Mouse (Mus musculus) neural tube, embryonic 14.5 days (tissue): ENCODE measurements around the gene Cnnm2. TPM values are rescaled to one million over a fixed set of nuclear protein-coding genes. Genes with fewer than 3 reads are reported as not detected.
A peak's percentile ranks its signal among the peaks of the same experiment; 100 is the strongest.

Experiments
- ATAC-seq: fragments of 200-750 bp; cut with Nextera tagmentation; 2 replicates; pipeline ENCODE4 v1.8.0; 2017; ENCODE audit warnings: low read depth, mild to moderate bottlenecking, moderate TSS enrichment, moderate library complexity
- H3K27ac ChIP-seq: fragments of 300-500 bp; sonication (generic); 2 replicates; pipeline ENCODE4 v1.5.1; 2014; ENCODE audit warnings: low read depth, mild to moderate bottlenecking, control low read depth, low read length, moderate library complexity, mixed read lengths
- H3K27me3 ChIP-seq: fragments of 300-500 bp; sonication (generic); 2 replicates; pipeline ENCODE4 v1.6.1; 2014; ENCODE audit warnings: low read length; ENCODE audit not compliant: control insufficient read depth, insufficient read depth
- H3K36me3 ChIP-seq: fragments of 300-500 bp; sonication (generic); 2 replicates; pipeline ENCODE4 v1.6.1; 2014; ENCODE audit warnings: low read length, mixed read lengths; ENCODE audit not compliant: control insufficient read depth, insufficient read depth
- H3K4me1 ChIP-seq: fragments of 300-500 bp; sonication (generic); 2 replicates; pipeline ENCODE4 v1.6.1; 2014; ENCODE audit warnings: low read length; ENCODE audit not compliant: control insufficient read depth, insufficient read depth
- H3K4me2 ChIP-seq: fragments of 300-500 bp; sonication (generic); 2 replicates; pipeline ENCODE4 v1.6.1; 2014; ENCODE audit warnings: mild to moderate bottlenecking, low read depth, low read length, control low read depth
- H3K4me3 ChIP-seq: fragments of 300-500 bp; sonication (generic); 2 replicates; pipeline ENCODE4 v1.5.1; 2014; ENCODE audit warnings: low read depth, low read length, control low read depth, mixed read lengths
- H3K9ac ChIP-seq: fragments of 300-500 bp; sonication (generic); replicated peaks from 2 replicates; pipeline ENCODE4 v1.6.1; 2014; ENCODE audit warnings: low read depth, mild to moderate bottlenecking, control low read depth, low read length, mixed read lengths
- H3K9me3 ChIP-seq: fragments of 300-500 bp; sonication (generic); 2 replicates; pipeline ENCODE4 v1.6.1; 2016; ENCODE audit warnings: low read length; ENCODE audit not compliant: control insufficient read depth
- WGBS: fragments of 180-500 bp; shearing (Covaris S2); extraction: QIAGEN DNeasy Blood & Tissue Kit; methylation state at CpG from one replicate; pipeline ENCODE4 v1.1.7; 2014; 5-methylcytosine and 5-hydroxymethylcytosine counted together
- polyA plus RNA-seq: library from polyadenylated mRNA; unstranded; fragments of >200 nt; fragmentation: Nextera tagmentation; extraction: Ambion mirVana; gene quantifications from 2 replicates; pipeline ENCODE4 v1.2.1, GENCODE M21; 2014

The Cnnm2 gene
- polyA plus RNA-seq, 1 experiment from 2014 or later: 11.7 TPM

- peak overlapping the region; percentile 69 for H3K4me3 ChIP-seq
- H3K27me3 ChIP-seq: no peaks in the 10 kb centered on the region; the same call in 1 of the 2 replicates
- no peaks in the 10 kb centered on the region for H3K36me3 ChIP-seq
- no peak overlapping the region for H3K27ac ChIP-seq
- H3K4me1 ChIP-seq: peaks cover 28% of the 10 kb centered on the region
- 6% methylated on average over 7 of the region's 7 CpGs for WGBS
- no peak for ATAC-seq
- H3K9ac ChIP-seq: peak overlapping the region; percentile 58
- H3K4me2 ChIP-seq: peak overlapping the region; percentile 76
- H3K9me3 ChIP-seq: no peaks in the 10 kb centered on the region
Measured at GRCm38 (mm10) chr19:46763356-46763755, 2.0 kb downstream of the Cnnm2 start.

DNA sequence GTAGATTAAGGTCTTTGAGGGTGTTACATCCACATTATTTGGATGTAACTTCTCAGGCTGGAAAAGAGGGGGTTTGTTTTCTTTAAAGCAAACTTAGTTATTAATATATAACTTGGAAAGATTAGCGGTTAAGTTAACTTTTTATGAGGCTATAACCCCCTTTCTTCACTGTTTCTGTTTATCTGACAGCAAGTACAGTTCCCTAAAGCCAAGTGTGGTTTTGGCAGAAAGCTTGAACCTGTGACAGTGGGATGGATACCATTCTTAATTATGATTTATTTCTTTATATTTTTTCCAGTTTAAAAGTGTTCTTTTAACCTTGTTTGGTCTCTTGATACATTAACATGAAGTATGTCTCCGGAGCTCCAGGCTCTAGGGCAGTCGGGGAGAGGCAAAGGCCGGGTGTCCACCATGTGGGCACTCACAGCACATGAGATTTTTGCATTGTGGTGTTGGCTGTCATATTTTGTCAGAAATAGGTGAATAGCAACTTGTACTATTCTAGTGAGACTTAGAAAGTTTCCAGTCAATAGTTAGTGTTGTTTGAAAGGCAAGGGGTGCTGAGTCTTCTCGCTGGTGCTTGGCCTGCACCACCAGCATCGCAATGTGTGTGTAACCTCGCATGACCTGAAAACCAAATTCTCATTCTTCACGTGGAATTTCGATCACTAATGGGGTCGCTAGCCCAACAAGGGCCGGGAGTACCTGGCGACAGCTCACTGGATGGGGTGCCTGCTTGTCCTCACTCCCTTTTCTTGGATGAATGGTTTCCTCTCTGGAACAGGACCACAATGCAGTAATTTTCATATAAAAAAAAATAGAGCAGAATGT is 2.8 kb downstream of the Cnnm2 start:
- Histone ChIP-seq H3K9ac (no peak overlapping the region), H3K9me3 (no peaks in the 10 kb centered on the region), H3K4me3 (peak overlapping the region; percentile 69), H3K4me1 (peaks cover 28% of the 10 kb centered on the region), H3K4me2 (peak overlapping the region; percentile 76), H3K27ac (no peak overlapping the region), H3K36me3 (no peaks in the 10 kb centered on the region), H3K27me3 (no peaks in the 10 kb centered on the region; the same call in 1 of the 2 replicates)
- no peak for ATAC-seq
- WGBS: 58% methylated on average over 12 of the region's 12 CpGs

GRCm38 (mm10) chr19:46764763-46765117 is 3.3 kb downstream of the Cnnm2 start:
- no peak overlapping the region for H3K27ac ChIP-seq
- no peaks in the 10 kb centered on the region for H3K36me3 ChIP-seq
- H3K4me1 ChIP-seq: peaks cover 28% of the 10 kb centered on the region
- peak overlapping the region; percentile 69 for H3K4me3 ChIP-seq
- H3K9me3 ChIP-seq: no peaks in the 10 kb centered on the region
- H3K9ac ChIP-seq: 0 out of 2 replicates have a peak overlapping the region, but pooled peaks have one; percentile 7
- peak overlapping the region; percentile 76 for H3K4me2 ChIP-seq
- H3K27me3 ChIP-seq: no peaks in the 10 kb centered on the region; the same call in 1 of the 2 replicates
- ATAC-seq: no peak
- WGBS: 59% methylated on average over 9 of the region's 9 CpGs

GRCm38 (mm10) chr19:46766125-46766524 is 4.7 kb downstream of the Cnnm2 start:
- Histone ChIP-seq H3K36me3 (no peaks in the 10 kb centered on the region), H3K27ac (no peak overlapping the region), H3K27me3 (no peaks in the 10 kb centered on the region; the same call in 1 of the 2 replicates), H3K9me3 (no peaks in the 10 kb centered on the region), H3K4me3 (no peak overlapping the region), H3K4me2 (peak overlapping the region; percentile 30), H3K4me1 (peaks cover 28% of the 10 kb centered on the region), H3K9ac (no peak overlapping the region)
- WGBS: 74% methylated on average over 5 of the region's 5 CpGs
- no peak for ATAC-seq

DNA sequence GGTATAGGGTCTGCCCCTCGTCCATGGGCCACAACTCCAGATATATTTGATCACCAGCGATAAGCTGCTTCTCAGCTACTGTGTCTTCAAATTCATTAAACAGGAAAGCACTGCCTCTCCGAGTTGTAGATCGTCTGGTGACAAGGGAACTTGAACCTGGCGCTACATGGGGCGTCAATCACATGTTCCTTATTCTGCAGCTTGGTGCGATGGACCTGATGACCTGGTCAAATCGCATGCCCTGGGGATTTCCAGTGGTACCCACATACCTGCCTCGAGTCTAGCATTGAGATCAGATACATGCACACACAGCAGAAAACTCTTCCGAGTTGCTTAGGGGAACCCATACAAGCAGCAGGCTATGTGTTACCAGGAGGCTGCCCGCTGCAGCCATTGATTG is 8.4 kb downstream of the Cnnm2 start:
- no peak overlapping the region for H3K9ac ChIP-seq
- H3K4me3 ChIP-seq: no peak overlapping the region
- H3K4me1 ChIP-seq: peaks cover 11% of the 10 kb centered on the region
- no peaks in the 10 kb centered on the region for H3K27me3 ChIP-seq
- no peaks in the 10 kb centered on the region for H3K36me3 ChIP-seq
- no peak for ATAC-seq
- H3K4me2 ChIP-seq: no peak overlapping the region
- H3K9me3 ChIP-seq: no peaks in the 10 kb centered on the region
- no peak overlapping the region for H3K27ac ChIP-seq
- 87% methylated on average over 11 of the region's 11 CpGs for WGBS

GRCm38 (mm10) chr19:46771801-46772200 is 10.4 kb downstream of the Cnnm2 start:
- Histone ChIP-seq H3K4me1 (no peaks in the 10 kb centered on the region), H3K4me3 (no peak overlapping the region), H3K36me3 (no peaks in the 10 kb centered on the region), H3K4me2 (no peak overlapping the region), H3K27me3 (no peaks in the 10 kb centered on the region), H3K9ac (no peak overlapping the region), H3K9me3 (no peaks in the 10 kb centered on the region), H3K27ac (no peak overlapping the region)
- no peak for ATAC-seq
- 82% methylated on average over 6 of the region's 6 CpGs for WGBS

DNA sequence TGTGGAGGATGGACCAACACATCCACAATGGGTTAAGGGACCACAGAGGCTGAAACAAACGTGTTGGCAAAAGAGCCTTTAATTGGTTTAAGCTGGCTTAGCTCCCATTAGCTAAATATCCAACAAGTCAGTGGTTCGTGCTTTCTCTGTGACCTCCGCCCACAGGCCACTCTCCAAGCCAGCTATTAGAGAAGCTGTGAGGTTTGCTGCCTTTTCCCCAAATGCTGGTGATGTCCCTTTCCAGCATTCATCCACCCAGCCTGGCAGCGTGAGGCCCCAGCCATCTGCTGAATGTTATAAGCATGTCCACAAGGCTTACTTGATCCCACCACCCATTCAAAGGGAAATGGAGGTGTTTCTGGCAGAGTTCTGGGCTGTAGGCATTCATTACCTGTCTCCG is 15.0 kb downstream of the Cnnm2 start:
- no peak for ATAC-seq
- Histone ChIP-seq H3K36me3 (no peaks in the 10 kb centered on the region), H3K27ac (no peak overlapping the region), H3K27me3 (no peaks in the 10 kb centered on the region), H3K9ac (no peak overlapping the region), H3K4me3 (no peak overlapping the region), H3K9me3 (no peaks in the 10 kb centered on the region), H3K4me2 (no peak overlapping the region), H3K4me1 (no peaks in the 10 kb centered on the region)
- WGBS: 75% methylated on average over 5 of the region's 5 CpGs

DNA sequence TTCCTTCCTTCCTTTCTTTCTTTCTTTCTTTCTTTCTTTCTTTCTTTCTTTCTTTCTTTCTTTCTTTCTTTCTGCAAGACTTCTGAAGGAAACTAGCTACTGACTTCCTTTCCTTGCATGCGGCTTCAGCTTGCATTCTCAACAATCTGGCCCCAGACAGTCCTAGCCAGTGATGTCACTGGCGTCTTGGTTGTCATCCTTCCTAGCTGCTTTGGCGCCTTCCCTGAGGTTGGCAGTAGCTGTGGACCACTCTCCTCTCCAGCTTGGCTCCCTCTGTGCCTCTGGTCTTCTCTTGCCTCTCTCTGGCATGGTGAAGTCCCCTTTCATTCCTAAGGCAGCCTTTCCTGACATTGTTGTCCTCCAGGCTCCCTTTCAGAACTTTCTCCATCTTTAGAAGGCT is 15.5 kb downstream of the Cnnm2 start:
- Histone ChIP-seq H3K9me3 (no peaks in the 10 kb centered on the region), H3K9ac (no peak overlapping the region), H3K27me3 (no peaks in the 10 kb centered on the region), H3K36me3 (no peaks in the 10 kb centered on the region), H3K4me2 (no peak overlapping the region), H3K4me1 (no peaks in the 10 kb centered on the region), H3K27ac (no peak overlapping the region), H3K4me3 (no peak overlapping the region)
- 88% methylated on average over 3 of the region's 3 CpGs for whole genome bisulfite sequencing
- no peak for ATAC-seq

DNA sequence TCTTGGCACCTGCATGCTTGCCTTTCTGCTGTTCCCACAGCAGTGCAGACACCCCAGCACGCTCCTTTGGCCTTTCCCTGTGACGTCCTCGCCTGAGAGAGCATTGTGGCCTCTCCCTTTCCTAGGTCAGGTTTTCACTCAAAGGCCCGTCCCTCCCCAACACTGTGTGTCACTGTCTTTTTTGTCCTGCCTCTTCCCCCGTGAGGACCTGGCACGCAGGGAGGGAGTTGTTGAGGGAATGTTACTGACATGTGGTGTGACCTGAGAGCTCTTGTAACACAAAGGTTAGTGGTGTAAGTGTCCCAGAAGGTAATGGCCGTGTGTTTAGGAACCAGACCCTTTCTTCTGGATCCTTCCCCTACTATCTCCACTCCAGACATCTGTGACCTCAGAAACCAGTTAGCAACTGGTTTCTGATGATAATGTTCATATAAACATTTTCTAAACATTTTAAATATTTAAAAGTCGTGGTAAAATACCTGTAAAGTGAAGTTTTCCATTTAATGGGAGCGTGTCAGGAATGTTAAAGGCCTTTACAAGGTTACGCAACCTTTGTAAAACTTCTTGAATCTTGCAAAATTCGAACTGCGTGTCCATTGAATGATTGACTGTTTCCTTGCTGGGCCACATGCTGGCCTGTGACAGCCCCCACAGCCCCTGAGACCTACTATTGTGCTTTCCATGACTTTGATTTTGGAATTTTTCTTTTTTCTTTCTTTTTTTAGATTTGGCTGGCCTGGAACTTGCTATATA is 16.7 kb downstream of the Cnnm2 start:
- H3K27ac ChIP-seq: no peak overlapping the region
- ATAC-seq: no peak
- no peak overlapping the region for H3K9ac ChIP-seq
- H3K27me3 ChIP-seq: no peaks in the 10 kb centered on the region
- H3K4me1 ChIP-seq: no peaks in the 10 kb centered on the region
- H3K9me3 ChIP-seq: no peaks in the 10 kb centered on the region
- WGBS: 73% methylated on average over 12 of the region's 12 CpGs
- no peak overlapping the region for H3K4me2 ChIP-seq
- no peak overlapping the region for H3K4me3 ChIP-seq
- no peaks in the 10 kb centered on the region for H3K36me3 ChIP-seq
